Mouse (Mus musculus) embryonic facial prominence, embryonic 14.5 days (tissue): ENCODE measurements around the gene Fxyd3. TPM values are rescaled to one million over a fixed set of nuclear protein-coding genes. Genes with fewer than 3 reads are reported as not detected.

Source experiments
- ATAC-seq: fragments of 200-750 bp; cut with Nextera tagmentation; 2 replicates; pipeline ENCODE4 v1.8.0; 2017; ENCODE audit warnings: low read depth, moderate number of reproducible peaks, moderate TSS enrichment
- DNase-seq: peaks from one replicate; pipeline ENCODE4 v3.0.0-alpha.2; 2015; ENCODE audit warnings: low spot score
- H3K27ac ChIP-seq: fragments of 300-500 bp; sonication (generic); replicated peaks from 2 replicates; pipeline ENCODE4 v1.5.1; 2014; ENCODE audit warnings: low read depth, mild to moderate bottlenecking, low read length, moderate library complexity
- H3K27me3 ChIP-seq: fragments of 300-500 bp; sonication (generic); replicated peaks from 2 replicates; pipeline ENCODE4 v1.6.1; 2014; ENCODE audit warnings: low read length; ENCODE audit not compliant: control insufficient read depth, insufficient read depth
- H3K36me3 ChIP-seq: fragments of 300-500 bp; sonication (generic); 2 replicates; pipeline ENCODE4 v1.6.1; 2014; ENCODE audit warnings: low read length, mixed read lengths; ENCODE audit not compliant: control insufficient read depth, insufficient read depth
- H3K4me1 ChIP-seq: fragments of 300-500 bp; sonication (generic); 2 replicates; pipeline ENCODE4 v1.6.1; 2014; ENCODE audit warnings: antibody characterized with exemption, low read length; ENCODE audit not compliant: control insufficient read depth, insufficient read depth
- H3K4me2 ChIP-seq: fragments of 300-500 bp; sonication (generic); 2 replicates; pipeline ENCODE4 v1.6.1; 2014; ENCODE audit warnings: low read depth, mild to moderate bottlenecking, low read length, moderate library complexity, mixed read lengths
- H3K4me3 ChIP-seq: fragments of 300-500 bp; sonication (generic); 2 replicates; pipeline ENCODE4 v1.5.1; 2014; ENCODE audit warnings: low read depth, mild to moderate bottlenecking, low read length
- H3K9ac ChIP-seq: fragments of 300-500 bp; sonication (generic); 2 replicates; pipeline ENCODE4 v1.6.1; 2014; ENCODE audit warnings: low read depth, mild to moderate bottlenecking, low read length, moderate library complexity, mixed read lengths
- H3K9me3 ChIP-seq: fragments of 300-500 bp; sonication (generic); 2 replicates; pipeline ENCODE4 v1.6.1; 2016; ENCODE audit warnings: low read length; ENCODE audit not compliant: control insufficient read depth
- WGBS: fragments of 180-500 bp; shearing (Covaris S2); extraction: QIAGEN DNeasy Blood & Tissue Kit; methylation state at CpG from one replicate; pipeline ENCODE4 v1.1.7; 2014; 5-methylcytosine and 5-hydroxymethylcytosine counted together
- polyA plus RNA-seq: library from polyadenylated mRNA; unstranded; fragments of >200 nt; fragmentation: Nextera tagmentation; extraction: Ambion mirVana; gene quantifications from 2 replicates; pipeline ENCODE4 v1.2.1, GENCODE M21; 2014

The Fxyd3 gene
- 48.8 and 71.7 TPM in 2 replicates for polyA plus RNA-seq

DNA sequence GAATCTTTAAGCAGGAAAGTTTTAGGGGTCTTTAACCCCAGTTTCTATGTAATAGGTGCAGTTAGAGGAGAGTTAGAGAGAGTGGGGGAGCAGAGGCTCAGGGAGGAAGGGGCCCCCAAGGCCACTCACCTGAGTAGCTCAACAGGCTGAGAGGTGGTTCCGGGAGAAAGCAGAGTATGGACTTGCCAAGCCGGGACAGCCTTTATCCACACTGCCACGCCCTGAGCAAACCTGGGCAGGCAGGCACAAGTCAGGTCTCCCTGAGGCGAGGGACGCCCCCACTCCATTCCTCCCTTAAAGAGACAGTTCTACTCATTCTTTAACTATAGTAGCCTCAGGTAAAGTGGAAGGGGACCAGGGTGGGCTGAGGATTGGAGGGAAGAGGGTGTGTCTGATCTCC, at the start of gene Fxyd3:
Gene Fxyd3, minus strand, starts transcription at position 213 of the 400 bp plus-strand sequence.
- peak within 1 kb of the TSS; percentile 4; the same call in 1 of the 2 replicates for H3K4me3 ChIP-seq
- DNase-seq (peak; percentile 65), ATAC-seq (peak; percentile 60; the same call in 1 of the 2 replicates)
- H3K9ac ChIP-seq = 0 out of 2 replicates have a peak within 1 kb of the TSS, but pooled peaks have one; percentile 3
- no peaks in the 10 kb centered on the region for H3K27me3 ChIP-seq
- H3K4me2 ChIP-seq = peak within 1 kb of the TSS; percentile 25
- H3K4me1 ChIP-seq = peaks cover 8% of the 10 kb centered on the region; the same call in 1 of the 2 replicates
- H3K27ac ChIP-seq = peak within 1 kb of the TSS; percentile 52
- H3K36me3 ChIP-seq = no peaks in the 10 kb centered on the region
- H3K9me3 ChIP-seq = no peaks in the 10 kb centered on the region
- WGBS = 30% methylated on average over 5 of the region's 5 CpGs

DNA sequence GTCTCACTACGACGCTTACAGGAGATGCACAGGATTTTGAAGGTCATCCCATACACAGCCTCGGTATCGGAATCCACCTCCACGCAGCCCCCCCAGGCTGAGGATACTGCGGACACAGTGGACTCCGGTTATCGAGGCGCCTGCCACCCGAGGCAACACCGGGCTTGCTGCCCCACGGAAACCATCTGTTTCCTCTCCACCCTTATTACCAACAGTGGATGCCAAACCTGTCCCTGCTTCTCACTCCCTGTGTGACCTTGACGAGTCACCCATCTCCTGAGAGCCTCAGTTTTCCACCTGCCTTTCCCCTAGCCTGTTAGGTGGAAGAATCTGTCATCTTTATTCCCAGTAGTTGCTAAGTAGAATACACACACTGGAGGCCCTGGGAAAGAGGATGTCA, 48.6 kb upstream of the Fxyd3 start:
- no peaks in the 10 kb centered on the region for H3K27me3 ChIP-seq

DNA sequence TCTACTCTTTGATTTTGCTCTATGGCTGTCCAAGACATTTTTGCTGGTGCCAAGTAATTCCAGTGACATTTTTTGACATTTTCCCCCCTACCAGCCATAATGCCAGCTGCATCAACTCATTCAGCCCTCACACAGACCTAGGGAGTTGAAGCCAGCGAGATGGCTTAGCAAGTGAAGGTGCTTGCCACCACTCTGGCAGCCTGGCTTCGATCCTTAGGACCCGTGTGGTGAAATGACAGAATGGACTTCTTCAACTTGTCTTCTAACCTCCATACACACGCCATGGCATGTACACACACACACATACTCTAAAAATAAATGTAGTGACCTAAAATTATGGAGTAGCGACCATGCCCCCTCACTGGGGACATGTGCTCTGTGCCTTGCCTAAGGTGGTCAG, 47.9 kb upstream of the Fxyd3 start:
- H3K36me3 ChIP-seq = peaks cover 14% of the 10 kb centered on the region

More for the DNA sequence above, 48.6 kb upstream of the Fxyd3 start:
- no peaks in the 10 kb centered on the region for H3K4me1 ChIP-seq
- no peak overlapping the region for H3K9ac ChIP-seq
- no peak for ATAC-seq
- no peak overlapping the region for H3K27ac ChIP-seq
- no peak overlapping the region for H3K4me3 ChIP-seq
- DNase-seq = no peak
- H3K4me2 ChIP-seq = peak overlapping the region; percentile 2; the same call in 1 of the 2 replicates
- no peaks in the 10 kb centered on the region for H3K9me3 ChIP-seq
- peaks cover 21% of the 10 kb centered on the region for H3K36me3 ChIP-seq
- WGBS = 70% methylated on average over 13 of the region's 13 CpGs

DNA sequence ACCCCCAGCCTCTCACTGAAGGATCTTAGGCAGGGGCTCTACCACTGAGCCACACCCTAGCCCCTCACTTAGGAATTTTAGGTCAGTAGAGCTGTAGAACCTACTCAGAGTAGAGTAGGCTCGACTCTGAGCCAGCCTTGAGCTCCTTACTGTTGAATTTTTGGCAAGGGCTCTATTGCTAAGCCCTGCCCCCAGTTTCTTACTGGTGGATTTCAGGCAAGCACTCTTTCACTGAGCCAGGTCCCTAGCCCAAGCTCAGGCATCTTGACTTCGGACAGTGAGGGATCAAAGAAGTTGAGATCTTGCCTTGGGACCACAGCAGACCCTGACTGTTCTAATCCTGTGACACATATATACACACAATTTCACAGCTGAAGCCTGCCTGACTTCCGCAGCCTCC, 47.2 kb upstream of the Fxyd3 start:
- Histone ChIP-seq H3K27ac (no peak overlapping the region), H3K4me1 (no peaks in the 10 kb centered on the region), H3K9ac (no peak overlapping the region), H3K27me3 (no peaks in the 10 kb centered on the region), H3K4me3 (no peak overlapping the region), H3K4me2 (no peak overlapping the region), H3K36me3 (0 out of 2 replicates have a peak, but pooled peaks cover 7% of the 10 kb centered on the region), H3K9me3 (no peaks in the 10 kb centered on the region)
- no peak for DNase-seq
- no peak for ATAC-seq
- WGBS = 85% methylated on average over 3 of the region's 3 CpGs

More for the DNA sequence above, 47.9 kb upstream of the Fxyd3 start:
- WGBS = 81% methylated on average over 5 of the region's 5 CpGs
- no peak overlapping the region for H3K4me3 ChIP-seq
- ATAC-seq (no peak), DNase-seq (no peak)
- H3K4me2 ChIP-seq = no peak overlapping the region
- no peak overlapping the region for H3K9ac ChIP-seq
- H3K4me1 ChIP-seq = no peaks in the 10 kb centered on the region
- no peak overlapping the region for H3K27ac ChIP-seq
- H3K9me3 ChIP-seq = no peaks in the 10 kb centered on the region
- no peaks in the 10 kb centered on the region for H3K27me3 ChIP-seq

DNA sequence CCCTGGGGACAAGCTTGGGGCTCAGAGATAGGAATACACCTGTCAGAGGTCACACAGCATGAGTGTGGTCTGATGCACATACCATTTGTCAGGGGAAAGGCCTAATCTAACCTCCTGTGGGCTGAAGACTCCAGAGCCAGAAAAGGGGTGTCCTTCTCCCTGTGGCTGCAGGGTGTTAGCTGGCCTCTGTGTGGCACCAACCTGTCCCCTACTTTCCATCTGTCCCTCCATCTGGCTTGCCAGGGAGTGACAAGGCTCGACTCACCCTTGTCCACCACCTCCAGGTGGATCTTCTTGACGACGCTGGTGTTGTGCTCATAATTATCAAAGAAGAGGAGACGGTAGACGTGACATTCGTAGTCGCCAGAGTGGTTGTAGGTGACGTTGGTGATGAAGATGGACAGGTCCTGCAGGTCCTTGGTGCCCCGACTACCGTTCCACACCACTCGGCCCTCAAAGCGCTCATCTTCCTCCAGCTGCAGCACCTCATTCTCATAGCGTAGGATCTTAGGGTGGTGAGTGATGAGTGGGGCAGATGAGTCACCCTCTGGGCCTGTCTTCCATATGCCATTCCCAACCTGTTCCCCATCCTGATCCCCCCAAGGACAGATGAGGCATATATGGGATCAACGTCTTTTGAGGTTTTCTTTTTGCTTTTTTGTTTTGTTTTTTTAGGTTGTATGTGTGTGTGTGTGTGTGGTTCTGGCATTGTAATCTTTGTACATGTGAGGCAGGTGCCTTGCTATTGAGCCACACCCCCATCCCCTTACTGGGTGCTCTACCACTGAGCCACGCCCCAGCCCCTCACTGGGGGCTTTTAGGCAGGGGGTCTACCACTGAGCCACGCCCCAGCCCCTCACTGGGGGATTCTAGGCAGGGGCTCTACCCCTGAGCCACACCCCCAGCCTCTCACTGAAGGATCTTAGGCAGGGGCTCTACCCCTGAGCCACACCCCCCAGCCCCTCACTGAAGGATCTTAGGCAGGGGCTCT, 46.4 kb upstream of the Fxyd3 start:
- H3K4me3 ChIP-seq = no peak overlapping the region
- H3K4me2 ChIP-seq = no peak overlapping the region
- no peaks in the 10 kb centered on the region for H3K36me3 ChIP-seq
- H3K9ac ChIP-seq = no peak overlapping the region
- DNase-seq = no peak
- H3K4me1 ChIP-seq = no peaks in the 10 kb centered on the region
- 88% methylated on average over 16 of the region's 16 CpGs for WGBS
- H3K27me3 ChIP-seq = no peaks in the 10 kb centered on the region
- no peak for ATAC-seq
- no peaks in the 10 kb centered on the region for H3K9me3 ChIP-seq
- no peak overlapping the region for H3K27ac ChIP-seq

GRCm38 (mm10) chr7:31119556-31119955, 43.1 kb upstream of the Fxyd3 start:
- H3K27me3 ChIP-seq = no peaks in the 10 kb centered on the region
- H3K9ac ChIP-seq = no peak overlapping the region
- no peaks in the 10 kb centered on the region for H3K9me3 ChIP-seq
- 0 out of 2 replicates have a peak, but pooled peaks cover 4% of the 10 kb centered on the region for H3K4me1 ChIP-seq
- DNase-seq = no peak
- no peaks in the 10 kb centered on the region for H3K36me3 ChIP-seq
- no peak overlapping the region for H3K27ac ChIP-seq
- ATAC-seq = no peak
- no peak overlapping the region for H3K4me2 ChIP-seq
- H3K4me3 ChIP-seq = no peak overlapping the region
- 83% methylated on average over 5 of the region's 5 CpGs for WGBS

DNA sequence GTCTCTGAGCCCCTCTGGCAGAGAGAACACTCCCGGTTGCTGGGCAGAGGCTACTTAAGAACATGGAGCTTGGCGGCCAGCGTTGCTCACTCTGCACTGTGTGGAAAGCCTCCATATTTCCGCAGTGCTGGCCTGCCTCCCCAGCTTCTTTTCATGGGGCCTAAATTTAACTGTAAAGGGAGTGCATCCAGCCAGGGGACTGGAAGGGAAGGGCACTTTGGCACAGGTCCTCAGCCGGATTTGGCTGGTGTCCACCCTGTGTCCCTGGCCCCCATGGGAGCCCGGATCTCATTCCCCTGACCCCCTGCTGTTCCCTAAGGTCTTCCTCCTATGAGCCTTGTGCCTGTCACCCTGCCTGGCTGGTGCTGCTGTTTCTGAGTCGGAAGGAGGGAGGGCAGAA, 42.0 kb upstream of the Fxyd3 start:
- 71% methylated on average over 7 of the region's 7 CpGs for WGBS
- Histone ChIP-seq H3K4me2 (no peak overlapping the region), H3K36me3 (no peaks in the 10 kb centered on the region), H3K4me1 (0 out of 2 replicates have a peak, but pooled peaks cover 4% of the 10 kb centered on the region), H3K27ac (no peak overlapping the region), H3K27me3 (no peaks in the 10 kb centered on the region), H3K4me3 (no peak overlapping the region), H3K9ac (no peak overlapping the region), H3K9me3 (no peaks in the 10 kb centered on the region)
- no peak for ATAC-seq
- no peak for DNase-seq

- Histone ChIP-seq H3K9me3 (no peaks in the 10 kb centered on the region), H3K36me3 (no peaks in the 10 kb centered on the region), H3K27ac (no peak overlapping the region), H3K4me2 (no peak overlapping the region), H3K9ac (no peak overlapping the region), H3K4me3 (no peak overlapping the region), H3K27me3 (no peaks in the 10 kb centered on the region), H3K4me1 (0 out of 2 replicates have a peak, but pooled peaks cover 4% of the 10 kb centered on the region)
- DNase-seq = no peak
- ATAC-seq = no peak
- WGBS = 81% methylated on average over 10 of the region's 11 CpGs
Observed at GRCm38 (mm10) chr7:31117465-31117864, 41.0 kb upstream of the Fxyd3 start.
